Mouse (Mus musculus): Measurements from ENCODE around the gene Aif1l. TPM values are rescaled to one million over a fixed set of nuclear protein-coding genes. Genes with fewer than 3 reads are reported as not detected.

Gene Aif1l
- polyA plus RNA-seq, 1 experiment: 0.47 TPM

DNA sequence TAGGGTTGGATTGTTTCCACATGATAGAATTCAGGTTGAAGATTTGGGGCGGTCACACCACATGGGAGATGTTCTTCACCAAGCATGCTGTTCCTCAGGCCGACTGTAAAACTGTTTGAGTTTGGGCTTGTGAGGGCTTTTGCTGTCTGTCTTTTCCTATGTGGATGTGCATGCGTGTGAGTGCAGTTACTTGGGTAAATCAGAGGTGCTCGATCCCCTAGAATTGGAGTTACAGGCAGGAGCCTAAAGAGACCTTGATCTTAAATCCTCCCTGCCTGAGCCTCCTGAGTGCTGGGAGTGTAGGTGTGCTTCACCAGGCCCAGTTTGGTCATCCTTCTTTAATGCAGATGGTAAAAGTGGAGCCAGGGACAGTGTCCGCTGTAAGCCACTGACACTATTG, 47.6 kb downstream of the Aif1l start:
- WGBS: 92% methylated on average over 5 of the region's 5 CpGs
- H3K4me3 ChIP-seq (ENCODE audit: low read depth, low read length): no peak overlapping the region
- TF ChIP-seq POLR2A (IDR thresholded peaks at IDR 0.05; ENCODE audit: low read depth, low read length) (no peak), CTCF (IDR thresholded peaks at IDR 0.05; ENCODE audit: extremely low read depth, insufficient read length, insufficient replicate concordance, low read depth, low read length) (no peak)
- no peak overlapping the region for H3K27ac ChIP-seq (ENCODE audit: insufficient read depth, low read depth, low read length)
- H3K27me3 ChIP-seq (ENCODE audit: control insufficient read depth, insufficient read depth, low read length): no peaks in the 10 kb centered on the region
- no peaks in the 10 kb centered on the region for H3K4me1 ChIP-seq (ENCODE audit: control insufficient read depth, insufficient read depth, insufficient read length, low read length)
- peaks cover 75% of the 10 kb centered on the region for H3K36me3 ChIP-seq (ENCODE audit: control insufficient read depth, insufficient read depth, low read length)

DNA sequence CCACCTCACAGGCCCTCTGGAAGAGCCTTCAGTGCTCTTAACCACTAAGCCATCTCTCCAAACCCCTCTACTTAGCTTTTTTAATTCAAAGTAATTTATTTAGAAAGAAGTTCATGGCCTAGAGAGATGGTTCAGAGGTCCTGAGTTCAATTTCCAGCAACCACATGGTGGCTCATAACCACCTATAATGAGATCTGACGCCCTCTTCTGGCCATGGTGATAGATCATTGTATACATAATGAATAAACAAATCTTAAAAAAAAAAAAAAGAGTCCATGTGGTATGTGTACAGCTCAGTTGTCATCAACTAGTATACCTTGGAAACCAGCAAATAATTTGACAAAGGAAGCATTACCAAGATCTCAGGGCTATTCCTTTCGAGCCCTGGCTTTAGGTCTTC, 48.5 kb downstream of the Aif1l start:
- H3K4me1 ChIP-seq (ENCODE audit: control insufficient read depth, insufficient read depth, insufficient read length, low read length): no peaks in the 10 kb centered on the region
- peaks cover 75% of the 10 kb centered on the region for H3K36me3 ChIP-seq (ENCODE audit: control insufficient read depth, insufficient read depth, low read length)
- 63% methylated on average over 2 of the region's 2 CpGs for WGBS
- no peak for TF ChIP-seq POLR2A (IDR thresholded peaks at IDR 0.05; ENCODE audit: low read depth, low read length)
- TF ChIP-seq CTCF (IDR thresholded peaks at IDR 0.05; ENCODE audit: extremely low read depth, insufficient read length, insufficient replicate concordance, low read depth, low read length): no peak
- no peak overlapping the region for H3K4me3 ChIP-seq (ENCODE audit: low read depth, low read length)
- H3K27ac ChIP-seq (ENCODE audit: insufficient read depth, low read depth, low read length): no peak overlapping the region
- no peaks in the 10 kb centered on the region for H3K27me3 ChIP-seq (ENCODE audit: control insufficient read depth, insufficient read depth, low read length)

DNA sequence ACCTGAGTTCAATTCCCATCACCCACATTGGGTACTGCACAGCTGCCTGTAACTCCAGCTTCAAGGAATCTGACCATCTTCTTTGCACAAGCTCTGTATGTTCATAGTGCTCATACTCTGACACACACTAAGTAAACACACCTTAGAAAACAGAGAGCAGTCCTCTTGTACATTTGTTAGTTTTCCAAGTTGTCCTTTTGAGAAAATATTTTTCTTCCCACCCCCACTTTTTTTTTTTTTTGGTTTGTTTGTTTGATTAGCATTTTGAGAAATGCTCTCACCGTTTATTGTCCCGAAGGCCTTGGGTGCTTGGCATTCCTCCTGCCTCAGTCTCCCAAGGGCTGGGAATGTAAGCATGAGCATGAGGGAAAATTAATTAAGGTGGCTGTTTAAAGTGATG, 58.4 kb downstream of the Aif1l start:
- no peaks in the 10 kb centered on the region for H3K4me1 ChIP-seq (ENCODE audit: control insufficient read depth, insufficient read depth, insufficient read length, low read length)
- no peak overlapping the region for H3K4me3 ChIP-seq (ENCODE audit: low read depth, low read length)
- H3K36me3 ChIP-seq (ENCODE audit: control insufficient read depth, insufficient read depth, low read length): peaks cover 64% of the 10 kb centered on the region
- 76% methylated on average over 2 of the region's 2 CpGs for WGBS
- H3K27me3 ChIP-seq (ENCODE audit: control insufficient read depth, insufficient read depth, low read length): no peaks in the 10 kb centered on the region
- H3K27ac ChIP-seq (ENCODE audit: insufficient read depth, low read depth, low read length): no peak overlapping the region
- TF ChIP-seq CTCF (IDR thresholded peaks at IDR 0.05; ENCODE audit: extremely low read depth, insufficient read length, insufficient replicate concordance, low read depth, low read length): no peak

DNA sequence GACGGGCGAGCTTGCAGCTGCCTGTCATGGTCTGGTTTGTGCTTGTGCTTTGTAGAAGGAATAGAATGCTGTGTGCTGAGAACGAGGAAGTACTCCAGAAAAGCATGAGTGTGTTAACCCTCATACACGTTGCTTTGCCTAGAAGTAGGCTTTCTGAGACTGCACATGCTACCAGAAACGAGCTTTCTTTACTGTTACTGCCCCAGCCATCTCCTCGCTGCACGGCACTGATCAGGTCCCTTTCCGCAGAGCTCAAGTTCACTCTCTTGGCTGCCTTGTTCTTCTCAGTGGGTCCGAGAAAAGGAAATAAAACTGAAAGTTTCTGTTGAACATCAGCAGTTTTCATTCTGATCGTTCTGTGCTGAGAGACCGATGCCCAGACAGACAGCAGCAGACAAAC, 58.8 kb downstream of the Aif1l start:
- Histone ChIP-seq H3K27me3 (ENCODE audit: control insufficient read depth, insufficient read depth, low read length) (no peaks in the 10 kb centered on the region), H3K4me3 (ENCODE audit: low read depth, low read length) (no peak overlapping the region), H3K27ac (ENCODE audit: insufficient read depth, low read depth, low read length) (no peak overlapping the region), H3K4me1 (ENCODE audit: control insufficient read depth, insufficient read depth, insufficient read length, low read length) (no peaks in the 10 kb centered on the region), H3K36me3 (ENCODE audit: control insufficient read depth, insufficient read depth, low read length) (peaks cover 65% of the 10 kb centered on the region)
- TF ChIP-seq POLR2A (IDR thresholded peaks at IDR 0.05; ENCODE audit: low read depth, low read length) (no peak), CTCF (IDR thresholded peaks at IDR 0.05; ENCODE audit: extremely low read depth, insufficient read length, insufficient replicate concordance, low read depth, low read length) (no peak)
- WGBS: 84% methylated on average over 11 of the region's 11 CpGs

DNA sequence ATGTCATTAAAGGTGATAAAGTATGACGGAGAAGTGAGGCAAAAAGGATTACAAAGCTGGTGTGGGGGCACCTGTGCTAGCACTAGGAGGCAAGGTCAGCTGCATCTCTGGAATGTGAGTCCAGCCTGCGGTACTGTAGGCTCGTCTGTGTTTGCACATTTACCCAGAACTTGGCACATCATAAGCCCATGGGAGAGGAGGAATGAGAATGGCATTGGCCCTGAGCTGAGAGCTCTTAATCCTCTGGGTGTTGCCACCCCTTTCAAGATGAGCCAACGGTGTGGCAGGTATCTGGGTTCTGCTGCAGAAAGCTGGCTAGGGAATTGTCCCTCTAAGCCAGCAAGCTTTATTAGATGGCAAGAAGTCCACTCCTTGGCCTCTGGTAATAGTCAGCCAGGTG, 69.8 kb downstream of the Aif1l start:
- WGBS: 70% methylated on average over 4 of the region's 4 CpGs
- Histone ChIP-seq H3K27ac (ENCODE audit: insufficient read depth, low read depth, low read length) (no peak overlapping the region), H3K4me1 (ENCODE audit: control insufficient read depth, insufficient read depth, insufficient read length, low read length) (no peaks in the 10 kb centered on the region), H3K36me3 (ENCODE audit: control insufficient read depth, insufficient read depth, low read length) (peaks cover 49% of the 10 kb centered on the region), H3K4me3 (ENCODE audit: low read depth, low read length) (no peak overlapping the region), H3K27me3 (ENCODE audit: control insufficient read depth, insufficient read depth, low read length) (no peaks in the 10 kb centered on the region)
- no peak for TF ChIP-seq POLR2A (IDR thresholded peaks at IDR 0.05; ENCODE audit: low read depth, low read length)
- no peak for TF ChIP-seq CTCF (IDR thresholded peaks at IDR 0.05; ENCODE audit: extremely low read depth, insufficient read length, insufficient replicate concordance, low read depth, low read length)

DNA sequence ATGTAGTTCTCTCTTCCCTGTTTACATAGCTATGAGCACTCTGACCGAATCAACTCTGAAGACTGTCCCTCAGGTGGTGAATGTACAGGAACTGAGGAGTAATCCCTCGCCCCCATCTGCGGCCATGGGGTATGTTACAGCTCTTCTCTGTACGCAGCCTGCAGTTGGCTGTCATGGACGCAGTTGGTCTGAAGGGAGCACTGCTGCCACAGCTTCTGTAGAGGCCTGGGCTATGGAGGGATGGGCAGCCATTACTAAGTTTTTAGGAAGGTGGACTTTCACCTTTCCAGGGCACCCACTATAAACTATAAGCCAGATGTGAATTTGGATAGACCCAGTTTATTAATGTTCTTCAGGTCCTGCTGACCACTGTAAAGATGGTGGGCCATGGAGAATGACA, 70.3 kb downstream of the Aif1l start:
- Histone ChIP-seq H3K27ac (ENCODE audit: insufficient read depth, low read depth, low read length) (no peak overlapping the region), H3K27me3 (ENCODE audit: control insufficient read depth, insufficient read depth, low read length) (no peaks in the 10 kb centered on the region), H3K36me3 (ENCODE audit: control insufficient read depth, insufficient read depth, low read length) (peaks cover 51% of the 10 kb centered on the region), H3K4me3 (ENCODE audit: low read depth, low read length) (no peak overlapping the region), H3K4me1 (ENCODE audit: control insufficient read depth, insufficient read depth, insufficient read length, low read length) (no peaks in the 10 kb centered on the region)
- TF ChIP-seq CTCF (IDR thresholded peaks at IDR 0.05; ENCODE audit: extremely low read depth, insufficient read length, insufficient replicate concordance, low read depth, low read length): no peak
- no peak for TF ChIP-seq POLR2A (IDR thresholded peaks at IDR 0.05; ENCODE audit: low read depth, low read length)
- WGBS: 91% methylated on average over 5 of the region's 5 CpGs

Other genes with a start within 250 kb of the Aif1l start
- gene Qrfp, start 139.6 kb upstream of the Aif1l start, polyA plus RNA-seq (2012; rRNA removed): 0.06 and 0.11 TPM in 2 replicates
- gene Fibcd1, start 104.1 kb upstream of the Aif1l start, polyA plus RNA-seq (2012; rRNA removed): 0.30 and 0.91 TPM in 2 replicates
- 2.2 and 4.4 TPM in 2 replicates for gene Lamc3, start 62.8 kb upstream of the Aif1l start, polyA plus RNA-seq (2012; rRNA removed)
- 11.4 and 21.8 TPM in 2 replicates for gene Nup214, start 24.3 kb downstream of the Aif1l start, polyA plus RNA-seq (2012; rRNA removed)
- gene Fam78a, start 134.7 kb downstream of the Aif1l start, polyA plus RNA-seq (2012; rRNA removed): 8.2 and 25.3 TPM in 2 replicates
- gene Plpp7, start 145.4 kb downstream of the Aif1l start, polyA plus RNA-seq (2012; rRNA removed): 2.2 and 3.5 TPM in 2 replicates
- 16.3 and 23.4 TPM in 2 replicates for gene Prrc2b, start 200.9 kb downstream of the Aif1l start, polyA plus RNA-seq (2012; rRNA removed)

All from small intestine, adult 2 months (tissue).